Mouse (Mus musculus) olfactory bulb, adult 2 months (tissue): ENCODE data around the gene Nova1. TPM values are rescaled to one million over a fixed set of nuclear protein-coding genes. Genes with fewer than 3 reads are reported as not detected.

Source experiments
- H3K27ac ChIP-seq: fragments of 200-500 bp; 2 replicates; pipeline ENCODE4 v1.5.1; 2012; ENCODE audit warnings: low read depth, low read length; ENCODE audit not compliant: insufficient read depth
- H3K4me1 ChIP-seq: fragments of 200-500 bp; 2 replicates; pipeline ENCODE4 v1.6.1; 2012; ENCODE audit warnings: low read length; ENCODE audit not compliant: control insufficient read depth, insufficient read depth
- H3K4me3 ChIP-seq: fragments of 200-500 bp; 2 replicates; pipeline ENCODE4 v1.5.1; 2012; ENCODE audit warnings: mild to moderate bottlenecking, low read depth, low read length, moderate library complexity; ENCODE audit not compliant: insufficient read depth
- CTCF ChIP-seq: fragments of 200-500 bp; IDR thresholded peaks from 2 replicates; pipeline ENCODE4 v1.5.1; 2012; ENCODE audit warnings: low read depth, mild to moderate bottlenecking, low read length, moderate library complexity; ENCODE audit not compliant: insufficient read depth
- POLR2A ChIP-seq: fragments of 200-500 bp; IDR thresholded peaks from 2 replicates; pipeline ENCODE4 v1.6.1; 2012; ENCODE audit warnings: mild to moderate bottlenecking, low read depth, low read length, moderate library complexity; ENCODE audit not compliant: insufficient read depth
- WGBS: fragments of 180-500 bp; shearing (Covaris S2); methylation state at CpG from one replicate; pipeline ENCODE4 v1.1.7; 2018; 5-methylcytosine and 5-hydroxymethylcytosine counted together
- polyA plus RNA-seq: library from polyadenylated mRNA; stranded (reverse); fragments of >200 nt; gene quantifications from 2 replicates; pipeline ENCODE4 v1.2.4, GENCODE M21; 2012; ENCODE audit warnings: low replicate concordance; ENCODE audit not compliant: missing spikeins, insufficient read depth, insufficient read length

Nova1 gene
- polyA plus RNA-seq, 1 experiment = not detected

DNA sequence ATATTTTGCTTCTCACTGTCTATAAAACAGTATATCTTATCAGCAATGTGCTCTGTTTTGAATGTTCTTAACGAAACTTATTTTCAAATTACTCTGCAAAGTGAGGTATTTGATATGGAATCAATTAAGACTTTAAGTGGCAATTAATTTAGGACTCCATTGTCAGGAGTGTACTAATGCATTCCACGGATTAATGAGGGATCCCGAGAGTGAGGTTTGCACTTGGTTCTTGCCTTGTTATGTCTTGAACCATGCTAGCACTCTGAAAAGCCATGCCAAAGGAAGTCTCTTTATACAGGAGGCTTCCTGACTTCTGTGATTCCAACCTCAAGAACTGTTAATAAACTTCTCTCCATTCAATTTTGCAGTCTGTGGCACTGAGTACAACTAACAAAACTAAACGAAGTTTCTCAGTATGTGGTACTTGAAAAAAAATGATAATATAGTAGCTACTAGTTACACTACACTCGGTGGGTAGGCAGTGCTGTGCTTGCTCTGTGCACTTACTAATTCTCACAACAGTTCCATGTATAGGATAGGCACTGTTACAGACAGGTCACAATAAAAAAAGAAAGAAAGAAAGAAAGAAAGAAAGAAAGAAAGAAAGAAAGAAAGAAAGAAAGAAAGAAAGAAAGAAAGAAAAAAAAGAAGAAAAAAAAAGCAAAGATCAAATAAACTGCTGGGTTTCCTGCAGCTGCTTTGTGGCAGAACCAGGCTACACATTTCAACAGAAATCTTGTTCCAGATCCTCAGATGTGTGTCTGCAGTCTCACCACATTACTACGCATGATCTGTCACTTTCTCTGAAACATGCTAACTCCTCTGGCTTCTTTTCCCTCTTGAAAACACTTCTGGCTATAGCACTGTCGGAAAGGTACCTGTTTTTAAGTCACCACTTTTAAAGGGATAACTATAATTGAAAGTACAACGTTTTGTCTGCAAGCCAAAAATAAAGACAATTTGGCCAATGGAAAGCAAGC is 36.1 kb downstream of the Nova1 start:
- WGBS = 46% methylated on average over 8 of the region's 8 CpGs

DNA sequence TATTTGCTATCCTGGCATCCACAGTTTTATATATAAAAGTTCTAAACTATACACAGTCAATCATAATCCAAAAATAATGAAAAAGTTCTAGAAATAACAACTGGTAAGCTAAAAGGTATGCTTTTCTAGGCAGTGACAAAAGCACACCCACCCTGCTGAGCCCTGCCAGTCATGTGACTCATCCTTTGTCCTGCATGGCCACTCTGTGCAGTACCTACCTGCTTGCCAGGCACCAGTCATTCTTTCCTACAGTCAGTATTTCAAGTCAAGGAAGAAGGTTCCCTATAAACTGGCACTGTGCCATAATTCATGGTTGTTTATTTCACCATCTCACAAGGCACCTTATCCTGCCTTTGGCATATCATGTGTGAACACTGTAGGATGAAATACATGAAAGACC is 37.2 kb downstream of the Nova1 start:
- Histone ChIP-seq H3K4me3 (no peak overlapping the region), H3K27ac (no peak overlapping the region), H3K4me1 (no peaks in the 10 kb centered on the region)
- TF ChIP-seq CTCF = no peak
- no peak for TF ChIP-seq POLR2A

More for the DNA sequence above, 36.1 kb downstream of the Nova1 start:
- Histone ChIP-seq H3K4me1 (no peaks in the 10 kb centered on the region), H3K27ac (no peak overlapping the region), H3K4me3 (no peak overlapping the region)
- TF ChIP-seq CTCF (no peak), POLR2A (no peak)

DNA sequence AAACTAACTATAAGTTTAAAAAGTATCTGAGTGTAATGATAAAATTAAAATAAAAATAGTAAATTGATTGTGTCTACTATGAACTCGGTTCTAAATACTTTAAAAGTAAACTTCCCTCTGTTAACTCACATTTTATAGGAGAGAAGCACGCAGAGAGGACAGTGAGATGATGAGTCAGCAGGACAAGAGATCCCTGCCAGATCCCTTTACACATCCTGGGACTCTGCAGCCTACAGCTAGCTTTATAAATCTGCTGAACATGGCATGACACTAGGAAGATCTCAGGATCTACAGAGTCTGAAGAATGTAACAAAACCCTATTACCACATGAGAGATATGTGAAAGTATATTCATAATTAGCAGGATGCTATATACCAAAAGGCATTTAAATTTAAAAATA is 37.7 kb downstream of the Nova1 start:
- Histone ChIP-seq H3K27ac (no peak overlapping the region), H3K4me3 (no peak overlapping the region), H3K4me1 (no peaks in the 10 kb centered on the region)
- TF ChIP-seq POLR2A (no peak), CTCF (no peak)
- WGBS = 87% methylated on average over 2 of the region's 2 CpGs

DNA sequence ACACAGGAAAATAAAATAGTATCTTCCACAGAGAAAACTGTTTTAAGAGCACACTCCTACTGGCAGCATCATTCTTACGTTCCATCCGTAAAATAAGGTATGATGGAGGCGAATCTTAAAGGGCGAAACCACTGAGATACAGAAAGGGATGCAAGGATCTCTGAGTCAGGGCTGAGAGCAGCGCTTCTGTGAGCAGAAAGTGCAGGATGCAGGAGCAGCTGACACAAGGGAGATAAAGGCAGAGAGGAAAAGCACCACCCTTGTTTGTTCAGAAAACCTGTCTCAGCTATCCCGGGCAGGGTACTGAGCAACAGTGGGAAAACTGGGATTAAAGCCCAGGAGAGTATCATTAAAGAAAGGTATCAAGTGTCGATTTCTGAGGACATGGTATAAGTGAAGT is 59.3 kb downstream of the Nova1 start:
- 62% methylated on average over 7 of the region's 7 CpGs for WGBS
- Histone ChIP-seq H3K27ac (no peak overlapping the region), H3K4me1 (no peaks in the 10 kb centered on the region), H3K4me3 (no peak overlapping the region)
- TF ChIP-seq CTCF (no peak), POLR2A (no peak)

DNA sequence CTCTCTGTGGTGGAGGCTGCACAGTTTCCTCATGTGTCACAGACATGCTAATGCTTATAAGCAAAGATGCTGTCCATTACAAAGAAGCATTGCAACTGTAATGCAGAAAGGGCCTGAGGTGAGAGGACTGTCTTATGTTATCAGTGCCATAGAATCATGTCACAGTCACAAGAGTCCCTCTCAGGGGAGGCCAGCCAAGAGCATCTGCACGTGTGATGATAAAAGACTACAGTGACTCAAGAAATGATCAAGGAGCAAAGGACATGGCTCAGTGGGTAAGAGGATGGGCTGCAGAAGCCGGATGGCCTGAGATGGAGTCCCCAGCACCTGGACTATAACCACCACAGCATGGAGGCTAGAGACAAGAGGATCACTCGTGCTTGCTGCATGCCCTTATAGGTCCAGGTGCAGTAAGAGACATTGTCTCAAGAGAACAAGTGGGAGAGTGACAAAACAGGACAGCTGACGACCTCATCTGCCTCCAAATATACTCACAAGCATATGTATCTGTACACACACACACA is 64.3 kb downstream of the Nova1 start:
- TF ChIP-seq POLR2A (no peak), CTCF (no peak)
- Histone ChIP-seq H3K4me3 (no peak overlapping the region), H3K27ac (no peak overlapping the region), H3K4me1 (0 out of 2 replicates have a peak, but pooled peaks cover 2% of the 10 kb centered on the region)
- 71% methylated on average over 4 of the region's 4 CpGs for WGBS

DNA sequence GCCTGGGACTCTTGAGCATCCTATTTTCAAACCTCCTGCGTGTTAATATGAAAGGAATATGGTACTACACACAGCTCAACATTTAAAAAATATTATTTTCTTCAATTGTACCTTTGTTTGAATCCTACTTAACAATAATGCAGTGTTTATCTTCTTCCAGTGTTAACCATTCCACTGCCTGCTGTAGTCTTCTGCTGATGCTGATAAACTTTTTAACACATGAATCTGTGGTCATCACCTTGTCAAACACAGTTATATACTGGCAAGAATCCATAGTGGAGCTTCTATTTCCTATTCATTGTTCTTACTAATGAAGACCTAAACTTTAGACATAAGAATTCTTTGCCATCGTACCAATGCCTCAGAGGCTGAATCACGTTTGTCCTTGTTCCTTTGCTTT is 65.6 kb downstream of the Nova1 start:
- no peak overlapping the region for H3K27ac ChIP-seq
- H3K4me3 ChIP-seq = no peak overlapping the region
- H3K4me1 ChIP-seq = 0 out of 2 replicates have a peak, but pooled peaks cover 2% of the 10 kb centered on the region
- 78% methylated on average over 3 of the region's 3 CpGs for WGBS
- TF ChIP-seq CTCF (no peak), POLR2A (no peak)

DNA sequence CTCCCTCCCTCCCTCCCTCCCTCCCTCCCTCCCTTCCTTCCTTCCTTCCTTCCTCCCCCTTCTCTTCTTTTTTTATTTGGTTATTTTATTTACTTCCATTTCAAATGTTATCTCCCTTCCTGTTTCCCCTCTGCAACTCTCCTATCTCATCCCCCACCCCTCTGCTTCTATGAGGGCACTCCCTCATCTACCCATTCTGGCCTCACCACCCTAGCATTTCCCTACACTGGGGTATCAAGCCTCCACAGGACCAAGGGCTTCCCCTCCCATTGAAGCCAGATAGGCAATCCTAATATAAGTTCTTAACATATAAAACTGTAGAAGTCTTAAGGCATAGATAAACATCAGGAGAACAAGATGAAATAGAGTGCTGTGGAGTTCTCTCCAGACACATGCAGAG is 85.5 kb downstream of the Nova1 start:
- Histone ChIP-seq H3K27ac (no peak overlapping the region), H3K4me1 (no peaks in the 10 kb centered on the region), H3K4me3 (no peak overlapping the region)
- no peak for TF ChIP-seq POLR2A
- TF ChIP-seq CTCF = no peak

DNA sequence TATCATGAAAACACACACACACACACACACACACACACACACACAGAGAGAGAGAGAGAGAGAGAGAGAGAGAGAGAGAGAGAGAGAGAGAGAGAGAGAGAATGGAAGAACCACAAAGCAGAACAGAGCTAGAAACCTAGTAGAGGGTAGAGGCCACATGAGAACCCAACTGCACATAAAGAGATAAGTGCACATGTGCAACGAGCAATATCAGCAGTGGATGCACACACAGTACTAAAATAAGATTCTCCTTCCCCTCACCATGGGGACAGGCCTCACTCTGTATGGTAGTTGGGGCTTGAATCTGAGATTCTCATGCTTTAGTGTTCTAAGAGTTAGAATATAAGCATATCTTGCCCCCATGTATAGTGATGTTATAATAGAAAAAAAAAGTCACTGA is 86.8 kb downstream of the Nova1 start:
- no peaks in the 10 kb centered on the region for H3K4me1 ChIP-seq
- no peak overlapping the region for H3K27ac ChIP-seq
- H3K4me3 ChIP-seq = no peak overlapping the region
- 84% methylated on average over 1 of the region's 1 CpGs for WGBS
- TF ChIP-seq CTCF = no peak
- no peak for TF ChIP-seq POLR2A

DNA sequence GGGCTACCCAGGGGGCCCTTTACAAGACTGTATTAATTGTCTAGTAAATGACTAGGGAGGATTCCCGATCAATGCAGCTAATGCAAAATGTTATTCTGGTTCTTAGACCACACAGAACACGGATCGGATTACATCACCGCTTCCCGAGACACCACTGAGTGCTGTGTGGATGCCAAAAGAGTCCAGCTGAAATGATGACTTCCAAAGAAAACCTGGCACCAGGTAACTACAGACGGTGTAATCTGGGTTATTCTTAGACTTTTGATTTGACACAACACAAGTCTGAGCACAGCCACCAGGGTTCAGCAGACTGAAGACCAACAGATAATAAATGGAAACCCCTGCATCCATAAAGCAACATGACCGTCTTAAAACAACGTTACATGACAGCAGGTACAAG is 96.8 kb downstream of the Nova1 start:
- Histone ChIP-seq H3K4me3 (no peak overlapping the region), H3K4me1 (no peaks in the 10 kb centered on the region), H3K27ac (no peak overlapping the region)
- TF ChIP-seq CTCF (no peak), POLR2A (no peak)
- WGBS = 59% methylated on average over 8 of the region's 8 CpGs
